ENCODE assay signal across 10 mouse cellular contexts in genomic region chr13:117216126-117216525, GRCm38 (mm10). TPM values are rescaled to one million over a fixed set of nuclear protein-coding genes. Genes with fewer than 3 reads are reported as not detected.
A peak's percentile ranks its signal among the peaks of the same experiment; 100 is the strongest.
DNase-seq lines count a peak whose midpoint lies in the region.
"Had no signal": no experiment of that assay in that cellular context is flagged by ENCODE, and none has a peak within 500 bp of the region (broad histone marks: within the 10 kb centered on the region; RNA-seq: fewer than 3 reads in every experiment).

No protein-coding gene starts in this region.

- peak; percentile 84 for DNase-seq in heart, adult 11 months
- DNase-seq in heart, postnatal 4 days: no peak
- peak; percentile 95 for DNase-seq in CD4-positive, CD25-positive, alpha-beta regulatory T cell, adult 2 months (ENCODE audit: low read depth, low spot score)
- DNase-seq in embryo, embryonic 9.5 days (ENCODE audit: extremely low spot score): peak; percentile 42
- DNase-seq in retina, postnatal 1 day: peak; percentile 85
- DNase-seq in kidney, adult 9 months: no peak
- DNase-seq in frontal cortex, postnatal 25 days (ENCODE audit: low spot score in 2 of 2): no peak
- no peak for DNase-seq in adrenal gland, postnatal 4 days (ENCODE audit: low spot score in 2 of 2)
- DNase-seq: gastrocnemius, adult 2 months; lung, embryonic 14.5 days had no signal

RNA-seq across cellular contexts. Expression of gene Gm17509, which starts 4.7 kb away (rescaled TPM):
- total RNA-seq in heart, postnatal 4 days (2021): not detected
- under 1 TPM; 0.25 to 0.34 TPM for total RNA-seq in adrenal gland, postnatal 4 days (2021)
- total RNA-seq: gastrocnemius, adult 2 months had no signal

RNA-seq across cellular contexts. Expression of gene Emb, which starts 7.8 kb away (rescaled TPM):
- 10 to 100 TPM; 14.3 to 14.7 TPM for total RNA-seq in heart, postnatal 4 days (2021)
- 10 to 100 TPM; 52.9 to 55.5 TPM for total RNA-seq in adrenal gland, postnatal 4 days (2021)

Comparison
In these comparisons a context has a peak if more than half of its experiments do, and no peak if none do; other contexts are left out.
1. DNase-seq: peak in heart, adult 11 months (single experiment), CD4-positive, CD25-positive, alpha-beta regulatory T cell, adult 2 months (single experiment), embryo, embryonic 9.5 days (single experiment) and retina, postnatal 1 day (single experiment); none in heart, postnatal 4 days (single experiment), kidney, adult 9 months (single experiment), frontal cortex, postnatal 25 days (0 of 2) and adrenal gland, postnatal 4 days (0 of 2).